Mouse (Mus musculus) C2C12 (cell line): ENCODE results near the gene Smr2. TPM values are rescaled to one million over a fixed set of nuclear protein-coding genes. Genes with fewer than 3 reads are reported as not detected.
"Not testable (repeated sequence)": the region's sequence is repeated elsewhere in the genome, so short reads cannot be mapped to it uniquely, and the experiment has no call there.

Source experiments
- H3K27me3 ChIP-seq: one replicate; pipeline ENCODE4 v1.6.1; 2011; ENCODE audit not compliant: control insufficient read depth, insufficient read depth, insufficient read length
- H3K36me3 ChIP-seq: one replicate; pipeline ENCODE4 v1.6.1; 2011; ENCODE audit not compliant: control insufficient read depth, insufficient read depth
- H3K4me3 ChIP-seq: one replicate; pipeline ENCODE4 v1.5.1; 2011; ENCODE audit warnings: mild to moderate bottlenecking, control low read depth; ENCODE audit not compliant: poor library complexity, insufficient read depth, severe bottlenecking
- H3K79me2 ChIP-seq: one replicate; pipeline ENCODE4 v1.6.1; 2011; ENCODE audit not compliant: control insufficient read depth, insufficient read depth
- H3K79me3 ChIP-seq: one replicate; pipeline ENCODE4 v1.6.1; 2011; ENCODE audit warnings: low read depth, control low read depth
- H3ac ChIP-seq: one replicate; pipeline ENCODE3; 2011; ENCODE audit warnings: low read depth; ENCODE audit not compliant: control insufficient read depth, insufficient read length
- CEBPB ChIP-seq: IDR thresholded peaks from one replicate; pipeline ENCODE4 v1.6.1; 2011; ENCODE audit warnings: low read depth, mild to moderate bottlenecking, control low read depth, moderate library complexity
- CTCF ChIP-seq: IDR thresholded peaks from one replicate; pipeline ENCODE4 v1.5.1; 2011; ENCODE audit not compliant: control insufficient read depth, insufficient read depth, insufficient read length
- FOSL1 ChIP-seq: IDR thresholded peaks from one replicate; pipeline ENCODE4 v1.8.0; 2011; ENCODE audit warnings: mild to moderate bottlenecking, low read length; ENCODE audit not compliant: poor library complexity, insufficient read depth, severe bottlenecking
- MAX ChIP-seq: IDR thresholded peaks from one replicate; pipeline ENCODE4 v1.6.1; 2011; ENCODE audit warnings: mild to moderate bottlenecking, control low read depth
- MYOD1 ChIP-seq: IDR thresholded peaks from one replicate; pipeline ENCODE4 v1.6.1; 2011; ENCODE audit warnings: low read depth; ENCODE audit not compliant: control insufficient read depth, insufficient read length
- MYOG ChIP-seq: IDR thresholded peaks from one replicate; pipeline ENCODE4 v1.6.1; 2011; ENCODE audit not compliant: control insufficient read depth, insufficient read length; ENCODE audit errors: extremely low read depth
- USF1 ChIP-seq: IDR thresholded peaks from one replicate; pipeline ENCODE4 v1.6.1; 2011; ENCODE audit warnings: low read depth, mild to moderate bottlenecking, control low read depth, moderate library complexity
- long read RNA-seq, 2 experiments: library from polyadenylated mRNA; unstranded; transcript quantifications; one replicate each; pipeline ENCODE4 v2.0.0; 2019 to 2020
- polyA plus RNA-seq: library from polyadenylated mRNA; unstranded; fragments of >200 nt; fragmentation: generic; extraction: Trizol; gene quantifications from one replicate; pipeline ENCODE4 v1.2.1, GENCODE M21; 2012; ENCODE audit warnings: missing spikeins

Smr2 gene
- polyA plus RNA-seq, result not detected
- long read RNA-seq, experiment 1, result 0 reads
- long read RNA-seq, experiment 2, result 0 reads

- H3ac ChIP-seq, H3K79me2 ChIP-seq, H3K79me3 ChIP-seq, H3K36me3 ChIP-seq, H3K4me3 ChIP-seq, H3K27me3 ChIP-seq: not testable (repeated sequence)
Measured at GRCm38 (mm10) chr5:88086256-88086655, at the start of gene Smr2. Gene Smr2 (plus strand): TSS chr5:88086556.

- Histone ChIP-seq H3ac (no peak within 1 kb of the TSS), H3K27me3 (no peaks in the 10 kb centered on the region), H3K79me3 (no peaks in the 10 kb centered on the region), H3K36me3 (no peaks in the 10 kb centered on the region), H3K4me3 (no peak within 1 kb of the TSS), H3K79me2 (no peaks in the 10 kb centered on the region)
- no peak for TF ChIP-seq CEBPB
- no peak for TF ChIP-seq MYOG
- no peak for TF ChIP-seq MAX
Measured at GRCm38 (mm10) chr5:88111430-88111829, 25.1 kb downstream of the Smr2 start, which contains the start of gene Gm11116. Gene Gm11116 (minus strand): TSS chr5:88111530.

GRCm38 (mm10) chr5:88153999-88154398, 67.6 kb downstream of the Smr2 start, which contains the start of gene Gm11115:
Gene Gm11115 (minus strand): TSS chr5:88154099.
- no peak within 1 kb of the TSS for H3ac ChIP-seq
- no peaks in the 10 kb centered on the region for H3K27me3 ChIP-seq
- no peak within 1 kb of the TSS for H3K4me3 ChIP-seq
- H3K79me3 ChIP-seq, result no peaks in the 10 kb centered on the region
- no peaks in the 10 kb centered on the region for H3K79me2 ChIP-seq
- TF ChIP-seq MAX, result no peak
- TF ChIP-seq MYOG, result no peak
- TF ChIP-seq MYOD1, result no peak
- TF ChIP-seq CTCF, result no peak
- TF ChIP-seq CEBPB, result no peak
- TF ChIP-seq FOSL1, result no peak
- TF ChIP-seq USF1, result no peak
- no peaks in the 10 kb centered on the region for H3K36me3 ChIP-seq

Other genes starting within 250 kb of the Smr2 start
- gene Odam, start 201.5 kb upstream of the Smr2 start, polyA plus RNA-seq, result not detected
- 0.83 TPM for gene Csn3, start 161.0 kb upstream of the Smr2 start, polyA plus RNA-seq
- not detected for gene 2310003L06Rik, start 117.1 kb upstream of the Smr2 start, polyA plus RNA-seq
- not detected for gene Gm28434, start 117.0 kb upstream of the Smr2 start, polyA plus RNA-seq
- gene Cabs1, start 107.1 kb upstream of the Smr2 start, polyA plus RNA-seq, result not detected
- not detected for gene Smr3a, start 84.0 kb upstream of the Smr2 start, polyA plus RNA-seq
- not detected for gene Gm11116, start 25.0 kb downstream of the Smr2 start, polyA plus RNA-seq
- gene Gm11115, start 67.5 kb downstream of the Smr2 start, polyA plus RNA-seq, result not detected
- not detected for gene Gm7714, start 182.4 kb downstream of the Smr2 start, polyA plus RNA-seq
- gene Prol1, start 230.8 kb downstream of the Smr2 start, polyA plus RNA-seq, result not detected